In genomic region chr4:89425916-89426315, GRCm38 (mm10) we compare ENCODE assay signal across 28 mouse cellular contexts.
DNase-seq lines count a peak whose midpoint lies in the region; ATAC-seq and TF ChIP-seq lines count a peak whose summit lies in the region.
"Had no signal": no experiment of that assay in that cellular context is flagged by ENCODE, and none has a peak within 500 bp of the region (broad histone marks: within the 10 kb centered on the region; RNA-seq: fewer than 3 reads in every experiment).

No protein-coding gene starts in this region.

- no peak overlapping the region for H3K9ac ChIP-seq in lung, postnatal 0 days (replicated peaks; ENCODE audit: low read depth)
- no peak overlapping the region for H3K9ac ChIP-seq in forebrain, postnatal 0 days
- H3K9ac ChIP-seq: forebrain, embryonic 13.5 days; hindbrain, embryonic 14.5 days; kidney, embryonic 15.5 days; limb, embryonic 15.5 days; liver, embryonic 13.5 days; lung, embryonic 14.5 days; midbrain, embryonic 15.5 days; neural tube, embryonic 15.5 days had no signal

- peak; percentile 36 to 68 for DNase-seq in lung, adult 18-20 months
- no peak for DNase-seq in lung, postnatal 14 days
- peak; percentile 95 for DNase-seq in NIH3T3 (ENCODE audit: low read depth)
- peak; percentile 67 for DNase-seq in lung, postnatal 0 days (ENCODE audit: low spot score)
- no peak for DNase-seq in embryo, embryonic 11 days
- DNase-seq in forebrain, postnatal 0 days, result no peak
- DNase-seq in cerebellum, adult 2 months, result no peak
- DNase-seq: adrenal gland, adult 2 months; cerebellum, adult 9-10 months; gastrocnemius, postnatal 25 days; heart, adult 18-20 months; layer of hippocampus, postnatal 36 days; liver, embryonic 13.5 days; lung, embryonic 14.5 days; retina, postnatal 1 day; right cerebral cortex, postnatal 14 days; thymus, postnatal 4 days had no signal

- no peaks in the 10 kb centered on the region for H3K27me3 ChIP-seq in lung, postnatal 0 days (replicated peaks; ENCODE audit: insufficient read depth, low read length)
- no peaks in the 10 kb centered on the region for H3K27me3 ChIP-seq in forebrain, postnatal 0 days (ENCODE audit: insufficient read depth, low read length)
- H3K27me3 ChIP-seq in cerebellum, adult 2 months (ENCODE audit: control insufficient read depth, insufficient read depth, low read length), result no peaks in the 10 kb centered on the region
- H3K27me3 ChIP-seq: CH12.LX; forebrain, embryonic 13.5 days; kidney, embryonic 15.5 days; limb, embryonic 15.5 days; liver, embryonic 13.5 days; midbrain, embryonic 15.5 days; neural tube, embryonic 15.5 days had no signal

- no peak for TF ChIP-seq POLR2A in cerebellum, adult 2 months (IDR thresholded peaks at IDR 0.05; ENCODE audit: borderline replicate concordance, insufficient read depth, low read length)

- 41% methylated on average over 2 of the region's 2 CpGs for WGBS in lung, postnatal 0 days
- WGBS in forebrain, postnatal 0 days, result 82% methylated on average over 2 of the region's 2 CpGs
- WGBS in cerebellum, adult 2 months, result 87% methylated on average over 2 of the region's 2 CpGs

- no peaks in the 10 kb centered on the region for H3K36me3 ChIP-seq in lung, postnatal 0 days (ENCODE audit: insufficient read depth, low read length)
- H3K36me3 ChIP-seq in forebrain, postnatal 0 days (ENCODE audit: insufficient read depth), result no peaks in the 10 kb centered on the region
- H3K36me3 ChIP-seq: kidney, embryonic 15.5 days; limb, embryonic 10.5 days; limb, embryonic 15.5 days; liver, embryonic 13.5 days; midbrain, embryonic 10.5 days; midbrain, embryonic 15.5 days; neural tube, embryonic 15.5 days had no signal

- H3K4me2 ChIP-seq in lung, postnatal 0 days (replicated peaks; ENCODE audit: low read depth, low read length), result no peak overlapping the region
- no peak overlapping the region for H3K4me2 ChIP-seq in forebrain, postnatal 0 days (ENCODE audit: low read depth)
- H3K4me2 ChIP-seq: forebrain, embryonic 13.5 days; heart, embryonic 11.5 days; hindbrain, embryonic 14.5 days; kidney, embryonic 15.5 days; limb, embryonic 15.5 days; liver, embryonic 13.5 days; lung, embryonic 14.5 days; midbrain, embryonic 15.5 days; neural tube, embryonic 15.5 days had no signal

- peak overlapping the region; percentile 57 for H3K27ac ChIP-seq in lung, postnatal 0 days (ENCODE audit: low read length)
- no peak overlapping the region for H3K27ac ChIP-seq in forebrain, postnatal 0 days (ENCODE audit: low read depth, low read length)
- H3K27ac ChIP-seq in cerebellum, adult 2 months (ENCODE audit: insufficient read depth, low read length), result no peak overlapping the region
- H3K27ac ChIP-seq: forebrain, embryonic 13.5 days; hindbrain, embryonic 14.5 days; kidney, embryonic 15.5 days; limb, embryonic 10.5 days; limb, embryonic 15.5 days; liver, embryonic 13.5 days; midbrain, embryonic 10.5 days; midbrain, embryonic 15.5 days; neural tube, embryonic 15.5 days had no signal

- H3K4me1 ChIP-seq in lung, postnatal 0 days (ENCODE audit: insufficient read depth, low read depth, low read length), result peaks cover 4% of the 10 kb centered on the region
- no peaks in the 10 kb centered on the region for H3K4me1 ChIP-seq in forebrain, postnatal 0 days (ENCODE audit: insufficient read depth)
- no peaks in the 10 kb centered on the region for H3K4me1 ChIP-seq in cerebellum, adult 2 months (ENCODE audit: control insufficient read depth, insufficient read depth, low read length)
- H3K4me1 ChIP-seq: forebrain, embryonic 13.5 days; liver, embryonic 13.5 days; midbrain, embryonic 15.5 days; neural tube, embryonic 15.5 days had no signal

- ATAC-seq in lung, postnatal 0 days, result no peak
- ATAC-seq in forebrain, postnatal 0 days, result no peak
- ATAC-seq: forebrain, embryonic 13.5 days; intestine, postnatal 0 days; midbrain, embryonic 15.5 days had no signal

- TF ChIP-seq EP300 in lung, postnatal 0 days (IDR thresholded peaks at IDR 0.05), result peak; percentile 84

- TF ChIP-seq CTCF in lung, postnatal 0 days (IDR thresholded peaks at IDR 0.05), result no peak
- TF ChIP-seq CTCF in forebrain, postnatal 0 days (IDR thresholded peaks at IDR 0.05; ENCODE audit: low read depth), result no peak
- no peak for TF ChIP-seq CTCF in cerebellum, adult 2 months (IDR thresholded peaks at IDR 0.05; ENCODE audit: borderline replicate concordance, insufficient read depth, low read depth, low read length)

- no peaks in the 10 kb centered on the region for H3K9me3 ChIP-seq in lung, postnatal 0 days (ENCODE audit: low read length)
- H3K9me3 ChIP-seq in forebrain, postnatal 0 days (ENCODE audit: low read length), result no peaks in the 10 kb centered on the region
- H3K9me3 ChIP-seq: forebrain, embryonic 13.5 days; kidney, embryonic 15.5 days; limb, embryonic 10.5 days; limb, embryonic 15.5 days; liver, embryonic 13.5 days; midbrain, embryonic 10.5 days; midbrain, embryonic 15.5 days; neural tube, embryonic 15.5 days had no signal

- no peak overlapping the region for H3K4me3 ChIP-seq in lung, postnatal 0 days (ENCODE audit: low read depth, low read length)
- H3K4me3 ChIP-seq in forebrain, postnatal 0 days (ENCODE audit: low read depth, low read length), result no peak overlapping the region
- no peak overlapping the region for H3K4me3 ChIP-seq in cerebellum, adult 2 months (replicated peaks; ENCODE audit: insufficient read depth, low read depth, low read length)
- H3K4me3 ChIP-seq: forebrain, embryonic 13.5 days; kidney, embryonic 15.5 days; limb, embryonic 10.5 days; limb, embryonic 15.5 days; liver, embryonic 13.5 days; midbrain, embryonic 10.5 days; midbrain, embryonic 15.5 days; neural tube, embryonic 15.5 days had no signal

Comparison
In these comparisons a context has a peak if more than half of its experiments do, and no peak if none do; other contexts are left out.
1. DNase-seq: peak in lung, adult 18-20 months (2 of 2), NIH3T3 (single experiment) and lung, postnatal 0 days (single experiment); none in lung, postnatal 14 days (single experiment), embryo, embryonic 11 days (single experiment), forebrain, postnatal 0 days (single experiment) and cerebellum, adult 2 months (0 of 2).